Mouse (Mus musculus): ENCODE results near the gene Myh9. TPM values are rescaled to one million over a fixed set of nuclear protein-coding genes. Genes with fewer than 3 reads are reported as not detected.

Gene Myh9
- polyA plus RNA-seq, 1 experiment from 2014 or later = 86.6 TPM

GRCm38 (mm10) chr15:77820480-77821163 lies 21.4 kb downstream of the Myh9 start:
- no peak for TF ChIP-seq CTCF (IDR thresholded peaks at IDR 0.05; ENCODE audit: low read depth)
- Histone ChIP-seq H3K9ac (no peak overlapping the region), H3K4me2 (peak overlapping the region; percentile 19; the same call in 1 of the 2 replicates), H3K9me3 (ENCODE audit: low read depth, low read length) (no peaks in the 10 kb centered on the region), H3K27me3 (ENCODE audit: insufficient read depth, low read length) (no peaks in the 10 kb centered on the region), H3K4me1 (ENCODE audit: insufficient read depth) (peaks cover 67% of the 10 kb centered on the region), H3K36me3 (ENCODE audit: insufficient read depth) (peaks cover 18% of the 10 kb centered on the region), H3K27ac (ENCODE audit: low read depth) (peak overlapping the region; percentile 75), H3K4me3 (ENCODE audit: low read depth, low read length) (no peak overlapping the region)
- ATAC-seq (ENCODE audit: insufficient read depth) (no peak), DNase-seq (peak; percentile 79)
- WGBS = 6% methylated on average over 3 of the region's 3 CpGs

GRCm38 (mm10) chr15:77819894-77820387 lies 22.0 kb downstream of the Myh9 start:
- no peak overlapping the region; the same call in 1 of the 2 replicates for H3K9ac ChIP-seq
- peaks cover 18% of the 10 kb centered on the region for H3K36me3 ChIP-seq (ENCODE audit: insufficient read depth)
- DNase-seq (no peak), ATAC-seq (ENCODE audit: insufficient read depth) (no peak)
- peaks cover 67% of the 10 kb centered on the region for H3K4me1 ChIP-seq (ENCODE audit: insufficient read depth)
- no peak for TF ChIP-seq CTCF (IDR thresholded peaks at IDR 0.05; ENCODE audit: low read depth)
- WGBS = 52% methylated on average over 10 of the region's 10 CpGs
- no peak overlapping the region for H3K4me3 ChIP-seq (ENCODE audit: low read depth, low read length)
- no peaks in the 10 kb centered on the region for H3K27me3 ChIP-seq (ENCODE audit: insufficient read depth, low read length)
- H3K4me2 ChIP-seq = no peak overlapping the region
- H3K9me3 ChIP-seq (ENCODE audit: low read depth, low read length) = no peaks in the 10 kb centered on the region
- peak overlapping the region; percentile 75 for H3K27ac ChIP-seq (ENCODE audit: low read depth)

GRCm38 (mm10) chr15:77818556-77819158 lies 23.3 kb downstream of the Myh9 start:
- ATAC-seq (ENCODE audit: insufficient read depth) (no peak), DNase-seq (no peak)
- peak overlapping the region; percentile 9; the same call in 1 of the 2 replicates for H3K27ac ChIP-seq (ENCODE audit: low read depth)
- no peak overlapping the region for H3K9ac ChIP-seq
- H3K9me3 ChIP-seq (ENCODE audit: low read depth, low read length) = no peaks in the 10 kb centered on the region
- TF ChIP-seq CTCF (IDR thresholded peaks at IDR 0.05; ENCODE audit: low read depth) = no peak
- H3K27me3 ChIP-seq (ENCODE audit: insufficient read depth, low read length) = no peaks in the 10 kb centered on the region
- H3K4me2 ChIP-seq = no peak overlapping the region
- peaks cover 57% of the 10 kb centered on the region for H3K4me1 ChIP-seq (ENCODE audit: insufficient read depth)
- no peak overlapping the region for H3K4me3 ChIP-seq (ENCODE audit: low read depth, low read length)
- peaks cover 15% of the 10 kb centered on the region for H3K36me3 ChIP-seq (ENCODE audit: insufficient read depth)
- WGBS = 75% methylated on average over 15 of the region's 15 CpGs

GRCm38 (mm10) chr15:77817417-77817816 lies 24.6 kb downstream of the Myh9 start:
- H3K27ac ChIP-seq (ENCODE audit: low read depth) = peak overlapping the region; percentile 65; the same call in 1 of the 2 replicates
- peaks cover 48% of the 10 kb centered on the region for H3K4me1 ChIP-seq (ENCODE audit: insufficient read depth)
- no peak overlapping the region for H3K4me2 ChIP-seq
- peaks cover 20% of the 10 kb centered on the region for H3K36me3 ChIP-seq (ENCODE audit: insufficient read depth)
- H3K9me3 ChIP-seq (ENCODE audit: low read depth, low read length) = no peaks in the 10 kb centered on the region
- DNase-seq = no peak
- no peak for TF ChIP-seq CTCF (IDR thresholded peaks at IDR 0.05; ENCODE audit: low read depth)
- H3K9ac ChIP-seq = no peak overlapping the region
- no peak for ATAC-seq (ENCODE audit: insufficient read depth)
- H3K4me3 ChIP-seq (ENCODE audit: low read depth, low read length) = no peak overlapping the region
- no peaks in the 10 kb centered on the region for H3K27me3 ChIP-seq (ENCODE audit: insufficient read depth, low read length)
- 52% methylated on average over 7 of the region's 7 CpGs for WGBS

GRCm38 (mm10) chr15:77816601-77816950 lies 25.4 kb downstream of the Myh9 start:
- H3K9me3 ChIP-seq (ENCODE audit: low read depth, low read length) = no peaks in the 10 kb centered on the region
- H3K4me2 ChIP-seq = 0 out of 2 replicates have a peak overlapping the region, but pooled peaks have one; percentile 12
- H3K4me3 ChIP-seq (ENCODE audit: low read depth, low read length) = no peak overlapping the region
- peak overlapping the region; percentile 38 for H3K9ac ChIP-seq
- no peak for ATAC-seq (ENCODE audit: insufficient read depth)
- H3K4me1 ChIP-seq (ENCODE audit: insufficient read depth) = peaks cover 40% of the 10 kb centered on the region
- 35% methylated on average over 4 of the region's 4 CpGs for WGBS
- H3K27me3 ChIP-seq (ENCODE audit: insufficient read depth, low read length) = no peaks in the 10 kb centered on the region
- no peak for DNase-seq
- H3K27ac ChIP-seq (ENCODE audit: low read depth) = peak overlapping the region; percentile 79
- peaks cover 29% of the 10 kb centered on the region for H3K36me3 ChIP-seq (ENCODE audit: insufficient read depth)
- no peak for TF ChIP-seq CTCF (IDR thresholded peaks at IDR 0.05; ENCODE audit: low read depth)

GRCm38 (mm10) chr15:77815867-77816600 lies 25.9 kb downstream of the Myh9 start:
- H3K27ac ChIP-seq (ENCODE audit: low read depth) = peak overlapping the region; percentile 79
- peak overlapping the region; percentile 38 for H3K9ac ChIP-seq
- H3K4me3 ChIP-seq (ENCODE audit: low read depth, low read length) = no peak overlapping the region
- 48% methylated on average over 17 of the region's 17 CpGs for WGBS
- H3K27me3 ChIP-seq (ENCODE audit: insufficient read depth, low read length) = no peaks in the 10 kb centered on the region
- 0 out of 2 replicates have a peak, but pooled peaks have one; percentile 17 for ATAC-seq (ENCODE audit: insufficient read depth)
- no peak for DNase-seq
- peaks cover 35% of the 10 kb centered on the region for H3K4me1 ChIP-seq (ENCODE audit: insufficient read depth)
- peak overlapping the region; percentile 12; the same call in 1 of the 2 replicates for H3K4me2 ChIP-seq
- peaks cover 34% of the 10 kb centered on the region for H3K36me3 ChIP-seq (ENCODE audit: insufficient read depth)
- H3K9me3 ChIP-seq (ENCODE audit: low read depth, low read length) = no peaks in the 10 kb centered on the region
- no peak for TF ChIP-seq CTCF (IDR thresholded peaks at IDR 0.05; ENCODE audit: low read depth)

Data from lung, embryonic 14.5 days (tissue).